Mouse (Mus musculus): Measurements from ENCODE around the gene Pde4d. TPM values are rescaled to one million over a fixed set of nuclear protein-coding genes. Genes with fewer than 3 reads are reported as not detected.

Pde4d gene
- polyA plus RNA-seq, 1 experiment from 2014 or later, result 13.6 TPM

GRCm38 (mm10) chr13:109558341-109559257 is 1108.9 kb downstream of the Pde4d start:
- no peak overlapping the region for H3K4me3 ChIP-seq (ENCODE audit: low read depth, low read length)
- no peaks in the 10 kb centered on the region for H3K27me3 ChIP-seq (replicated peaks; ENCODE audit: control insufficient read depth, insufficient read depth, low read length)
- no peaks in the 10 kb centered on the region for H3K4me1 ChIP-seq (ENCODE audit: control insufficient read depth, insufficient read depth, low read length)
- no peak for ATAC-seq (ENCODE audit: low read depth)
- no peak overlapping the region for H3K9ac ChIP-seq (ENCODE audit: low read depth, low read length)
- no peak overlapping the region for H3K27ac ChIP-seq (replicated peaks; ENCODE audit: low read depth, low read length)
- no peaks in the 10 kb centered on the region for H3K36me3 ChIP-seq (ENCODE audit: control insufficient read depth, insufficient read depth, low read length)
- DNase-seq (ENCODE audit: low spot score), result peak; percentile 74
- H3K4me2 ChIP-seq (ENCODE audit: low read depth, low read length), result no peak overlapping the region
- H3K9me3 ChIP-seq (ENCODE audit: control insufficient read depth, low read length), result no peaks in the 10 kb centered on the region
- 66% methylated on average over 12 of the region's 12 CpGs for WGBS

GRCm38 (mm10) chr13:109560261-109560660 is 1110.5 kb downstream of the Pde4d start:
- H3K27ac ChIP-seq (replicated peaks; ENCODE audit: low read depth, low read length), result no peak overlapping the region
- 78% methylated on average over 4 of the region's 4 CpGs for WGBS

GRCm38 (mm10) chr13:109568638-109569468 is 1119.1 kb downstream of the Pde4d start:
- Histone ChIP-seq H3K9ac (ENCODE audit: low read depth, low read length) (no peak overlapping the region), H3K4me3 (ENCODE audit: low read depth, low read length) (no peak overlapping the region), H3K4me1 (ENCODE audit: control insufficient read depth, insufficient read depth, low read length) (no peaks in the 10 kb centered on the region), H3K27me3 (replicated peaks; ENCODE audit: control insufficient read depth, insufficient read depth, low read length) (no peaks in the 10 kb centered on the region), H3K4me2 (ENCODE audit: low read depth, low read length) (no peak overlapping the region), H3K27ac (replicated peaks; ENCODE audit: low read depth, low read length) (no peak overlapping the region), H3K36me3 (ENCODE audit: control insufficient read depth, insufficient read depth, low read length) (no peaks in the 10 kb centered on the region), H3K9me3 (ENCODE audit: control insufficient read depth, low read length) (no peaks in the 10 kb centered on the region)
- ATAC-seq (ENCODE audit: low read depth) (no peak), DNase-seq (ENCODE audit: low spot score) (no peak)
- 84% methylated on average over 20 of the region's 20 CpGs for WGBS

More at GRCm38 (mm10) chr13:109560261-109560660, 1110.5 kb downstream of the Pde4d start:
- Histone ChIP-seq H3K27me3 (replicated peaks; ENCODE audit: control insufficient read depth, insufficient read depth, low read length) (no peaks in the 10 kb centered on the region), H3K9ac (ENCODE audit: low read depth, low read length) (no peak overlapping the region), H3K9me3 (ENCODE audit: control insufficient read depth, low read length) (no peaks in the 10 kb centered on the region), H3K4me2 (ENCODE audit: low read depth, low read length) (no peak overlapping the region), H3K36me3 (ENCODE audit: control insufficient read depth, insufficient read depth, low read length) (no peaks in the 10 kb centered on the region), H3K4me1 (ENCODE audit: control insufficient read depth, insufficient read depth, low read length) (no peaks in the 10 kb centered on the region), H3K4me3 (ENCODE audit: low read depth, low read length) (no peak overlapping the region)
- ATAC-seq (ENCODE audit: low read depth), result no peak
- DNase-seq (ENCODE audit: low spot score), result no peak

- Histone ChIP-seq H3K4me1 (ENCODE audit: control insufficient read depth, insufficient read depth, low read length) (no peaks in the 10 kb centered on the region), H3K36me3 (ENCODE audit: control insufficient read depth, insufficient read depth, low read length) (no peaks in the 10 kb centered on the region), H3K4me3 (ENCODE audit: low read depth, low read length) (no peak overlapping the region), H3K27me3 (replicated peaks; ENCODE audit: control insufficient read depth, insufficient read depth, low read length) (no peaks in the 10 kb centered on the region), H3K9ac (ENCODE audit: low read depth, low read length) (no peak overlapping the region), H3K9me3 (ENCODE audit: control insufficient read depth, low read length) (no peaks in the 10 kb centered on the region), H3K27ac (replicated peaks; ENCODE audit: low read depth, low read length) (no peak overlapping the region), H3K4me2 (ENCODE audit: low read depth, low read length) (no peak overlapping the region)
- DNase-seq (ENCODE audit: low spot score) (no peak), ATAC-seq (ENCODE audit: low read depth) (no peak)
- WGBS, result 74% methylated on average over 5 of the region's 5 CpGs
Measured at GRCm38 (mm10) chr13:109569491-109569890, 1119.7 kb downstream of the Pde4d start.

- Histone ChIP-seq H3K27ac (replicated peaks; ENCODE audit: low read depth, low read length) (no peak overlapping the region), H3K9me3 (ENCODE audit: control insufficient read depth, low read length) (no peaks in the 10 kb centered on the region), H3K4me2 (ENCODE audit: low read depth, low read length) (no peak overlapping the region), H3K27me3 (replicated peaks; ENCODE audit: control insufficient read depth, insufficient read depth, low read length) (no peaks in the 10 kb centered on the region), H3K9ac (ENCODE audit: low read depth, low read length) (no peak overlapping the region), H3K36me3 (ENCODE audit: control insufficient read depth, insufficient read depth, low read length) (no peaks in the 10 kb centered on the region), H3K4me1 (ENCODE audit: control insufficient read depth, insufficient read depth, low read length) (no peaks in the 10 kb centered on the region), H3K4me3 (ENCODE audit: low read depth, low read length) (no peak overlapping the region)
- DNase-seq (ENCODE audit: low spot score) (peak; percentile 4), ATAC-seq (ENCODE audit: low read depth) (no peak)
- 56% methylated on average over 1 of the region's 1 CpGs for WGBS
Measured at GRCm38 (mm10) chr13:109576725-109577124, 1127.0 kb downstream of the Pde4d start.

- no peak overlapping the region for H3K27ac ChIP-seq (replicated peaks; ENCODE audit: low read depth, low read length)
Measured at GRCm38 (mm10) chr13:109577454-109577853, 1127.7 kb downstream of the Pde4d start.

GRCm38 (mm10) chr13:109577901-109578300 is 1128.2 kb downstream of the Pde4d start:
- Histone ChIP-seq H3K9me3 (ENCODE audit: control insufficient read depth, low read length) (no peaks in the 10 kb centered on the region), H3K9ac (ENCODE audit: low read depth, low read length) (no peak overlapping the region), H3K27me3 (replicated peaks; ENCODE audit: control insufficient read depth, insufficient read depth, low read length) (no peaks in the 10 kb centered on the region), H3K4me2 (ENCODE audit: low read depth, low read length) (no peak overlapping the region), H3K27ac (replicated peaks; ENCODE audit: low read depth, low read length) (no peak overlapping the region), H3K36me3 (ENCODE audit: control insufficient read depth, insufficient read depth, low read length) (no peaks in the 10 kb centered on the region), H3K4me1 (ENCODE audit: control insufficient read depth, insufficient read depth, low read length) (no peaks in the 10 kb centered on the region), H3K4me3 (ENCODE audit: low read depth, low read length) (no peak overlapping the region)
- ATAC-seq (ENCODE audit: low read depth), result no peak
- peak; percentile 10 for DNase-seq (ENCODE audit: low spot score)
- WGBS, result 61% methylated on average over 4 of the region's 4 CpGs

More at GRCm38 (mm10) chr13:109577454-109577853, 1127.7 kb downstream of the Pde4d start:
- H3K9ac ChIP-seq (ENCODE audit: low read depth, low read length), result no peak overlapping the region
- peak; percentile 46 for DNase-seq (ENCODE audit: low spot score)
- no peaks in the 10 kb centered on the region for H3K4me1 ChIP-seq (ENCODE audit: control insufficient read depth, insufficient read depth, low read length)
- no peaks in the 10 kb centered on the region for H3K27me3 ChIP-seq (replicated peaks; ENCODE audit: control insufficient read depth, insufficient read depth, low read length)
- ATAC-seq (ENCODE audit: low read depth), result no peak
- no peaks in the 10 kb centered on the region for H3K36me3 ChIP-seq (ENCODE audit: control insufficient read depth, insufficient read depth, low read length)
- no peaks in the 10 kb centered on the region for H3K9me3 ChIP-seq (ENCODE audit: control insufficient read depth, low read length)
- H3K4me2 ChIP-seq (ENCODE audit: low read depth, low read length), result no peak overlapping the region
- 62% methylated on average over 5 of the region's 5 CpGs for WGBS
- no peak overlapping the region for H3K4me3 ChIP-seq (ENCODE audit: low read depth, low read length)

- Histone ChIP-seq H3K27me3 (replicated peaks; ENCODE audit: control insufficient read depth, insufficient read depth, low read length) (no peaks in the 10 kb centered on the region), H3K4me1 (ENCODE audit: control insufficient read depth, insufficient read depth, low read length) (no peaks in the 10 kb centered on the region), H3K4me2 (ENCODE audit: low read depth, low read length) (peak overlapping the region; percentile 13), H3K4me3 (ENCODE audit: low read depth, low read length) (no peak overlapping the region), H3K27ac (replicated peaks; ENCODE audit: low read depth, low read length) (no peak overlapping the region), H3K36me3 (ENCODE audit: control insufficient read depth, insufficient read depth, low read length) (no peaks in the 10 kb centered on the region), H3K9me3 (ENCODE audit: control insufficient read depth, low read length) (no peaks in the 10 kb centered on the region), H3K9ac (ENCODE audit: low read depth, low read length) (no peak overlapping the region)
- WGBS, result 60% methylated on average over 16 of the region's 16 CpGs
- DNase-seq (ENCODE audit: low spot score), result peak; percentile 10
- no peak for ATAC-seq (ENCODE audit: low read depth)
Measured at GRCm38 (mm10) chr13:109581284-109582070, 1131.7 kb downstream of the Pde4d start.

All from embryonic facial prominence, embryonic 14.5 days (tissue).